Mouse (Mus musculus) embryonic facial prominence, embryonic 12.5 days (tissue): ENCODE measurements around the gene Sdhaf4. TPM values are rescaled to one million over a fixed set of nuclear protein-coding genes. Genes with fewer than 3 reads are reported as not detected.
"Not testable (repeated sequence)": the region's sequence is repeated elsewhere in the genome, so short reads cannot be mapped to it uniquely, and the experiment has no call there.

Source experiments
- ATAC-seq: fragments of 200-750 bp; cut with Nextera tagmentation; 2 replicates; pipeline ENCODE4 v1.8.0; 2017; ENCODE audit not compliant: insufficient number of reproducible peaks, insufficient read depth, low FRiP score, low TSS enrichment
- H3K27ac ChIP-seq: fragments of 300-500 bp; sonication (generic); 2 replicates; pipeline ENCODE4 v1.5.1; 2016; ENCODE audit warnings: mild to moderate bottlenecking
- H3K27me3 ChIP-seq: fragments of 300-500 bp; sonication (generic); 2 replicates; pipeline ENCODE4 v1.6.1; 2016; ENCODE audit warnings: mild to moderate bottlenecking, moderate library complexity
- H3K36me3 ChIP-seq: fragments of 300-500 bp; sonication (generic); 2 replicates; pipeline ENCODE4 v1.6.1; 2016; ENCODE audit warnings: mild to moderate bottlenecking
- H3K4me1 ChIP-seq: fragments of 300-500 bp; sonication (generic); 2 replicates; pipeline ENCODE4 v1.6.1; 2016
- H3K4me2 ChIP-seq: fragments of 300-500 bp; sonication (generic); replicated peaks from 2 replicates; pipeline ENCODE4 v1.6.1; 2016; ENCODE audit warnings: mild to moderate bottlenecking, moderate library complexity
- H3K4me3 ChIP-seq: fragments of 300-500 bp; sonication (generic); 2 replicates; pipeline ENCODE4 v1.5.1; 2016; ENCODE audit warnings: mild to moderate bottlenecking
- H3K9ac ChIP-seq: fragments of 300-500 bp; sonication (generic); 2 replicates; pipeline ENCODE4 v1.6.1; 2016; ENCODE audit warnings: mild to moderate bottlenecking, moderate library complexity
- H3K9me3 ChIP-seq: fragments of 300-500 bp; sonication (generic); 2 replicates; pipeline ENCODE4 v1.6.1; 2016; ENCODE audit warnings: mild to moderate bottlenecking, moderate library complexity
- WGBS: fragments of 180-500 bp; shearing (Covaris S2); methylation state at CpG from one replicate; pipeline ENCODE4 v1.1.7; 2016; 5-methylcytosine and 5-hydroxymethylcytosine counted together
- polyA plus RNA-seq: library from polyadenylated mRNA; unstranded; fragments of >200 nt; fragmentation: Nextera tagmentation; extraction: Ambion mirVana; gene quantifications from 2 replicates; pipeline ENCODE4 v1.2.1, GENCODE M21; 2016

Gene Sdhaf4
- polyA plus RNA-seq, 1 experiment from 2014 or later = 105 TPM

DNA sequence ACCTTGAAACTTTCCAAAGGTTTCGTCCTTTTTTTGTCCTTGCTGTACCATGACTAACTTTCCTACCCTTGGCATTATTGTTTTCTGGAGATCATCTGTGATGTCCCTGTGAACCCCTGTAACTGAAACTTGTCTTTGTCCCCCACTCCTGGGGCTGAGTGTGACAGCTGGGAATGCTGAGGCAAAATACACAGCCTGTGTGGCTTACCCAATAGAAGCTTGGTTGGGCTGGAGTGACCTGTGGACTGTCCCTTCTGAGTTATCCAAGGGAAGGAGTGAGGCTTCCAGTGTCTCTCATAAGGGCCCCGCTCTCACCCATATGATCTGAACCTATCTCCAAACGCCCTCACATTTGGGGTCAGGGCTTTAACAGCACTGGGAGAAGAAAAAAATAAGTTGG is 8.0 kb downstream of the Sdhaf4 start:
- WGBS = 81% methylated on average over 3 of the region's 3 CpGs
- ATAC-seq = no peak

DNA sequence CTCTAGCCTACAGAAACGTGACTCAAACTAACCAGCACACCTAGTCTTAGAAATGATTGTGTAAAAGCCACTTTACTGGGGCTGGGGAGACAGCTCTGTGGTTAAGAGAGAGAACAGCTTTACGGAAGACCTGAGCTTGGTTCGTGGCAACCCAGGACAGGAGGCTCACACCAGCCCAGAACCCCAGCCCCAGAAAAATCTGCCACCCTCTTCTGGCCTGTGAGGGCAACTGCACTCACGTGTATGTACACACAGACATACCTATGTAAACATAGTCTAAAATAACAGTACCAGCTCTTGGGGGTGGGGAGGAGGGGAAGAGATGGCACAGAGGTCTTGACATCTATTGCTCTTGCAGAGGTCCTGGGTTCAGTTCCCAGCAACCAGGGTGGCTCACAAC is 10.0 kb downstream of the Sdhaf4 start:
- Histone ChIP-seq H3K9me3 (no peaks in the 10 kb centered on the region), H3K36me3 (peaks cover 9% of the 10 kb centered on the region; the same call in 1 of the 2 replicates), H3K27me3 (no peaks in the 10 kb centered on the region), H3K27ac (no peak overlapping the region), H3K4me3 (no peak overlapping the region), H3K9ac (no peak overlapping the region), H3K4me1 (no peaks in the 10 kb centered on the region), H3K4me2 (no peak overlapping the region)
- ATAC-seq = no peak
- WGBS = 84% methylated on average over 4 of the region's 4 CpGs

More for the DNA sequence above, 8.0 kb downstream of the Sdhaf4 start:
- Histone ChIP-seq H3K9me3 (no peaks in the 10 kb centered on the region), H3K27me3 (no peaks in the 10 kb centered on the region), H3K36me3 (peaks cover 16% of the 10 kb centered on the region), H3K4me1 (no peaks in the 10 kb centered on the region), H3K4me3 (no peak overlapping the region), H3K27ac (no peak overlapping the region), H3K9ac (no peak overlapping the region), H3K4me2 (no peak overlapping the region)

DNA sequence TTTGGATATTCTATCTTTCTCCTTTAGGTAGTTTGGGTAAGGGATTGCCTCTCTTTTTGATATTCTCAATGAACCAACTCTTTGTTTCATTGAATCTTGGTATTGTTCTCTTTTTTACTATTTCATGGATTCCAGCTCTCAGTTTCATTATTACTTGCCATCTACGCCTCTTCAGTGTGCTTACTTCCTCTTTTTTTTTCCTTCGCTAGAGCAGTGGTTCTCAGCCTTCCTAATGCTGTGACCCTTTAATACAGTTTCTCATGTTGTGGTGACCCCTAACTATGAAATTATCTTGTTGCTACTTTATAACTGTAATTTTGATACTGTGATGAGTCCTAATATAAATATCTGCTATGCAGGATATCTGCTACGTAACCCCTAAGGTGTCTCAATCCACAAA is 22.3 kb downstream of the Sdhaf4 start:
- H3K4me1 ChIP-seq = no peaks in the 10 kb centered on the region
- H3K4me3 ChIP-seq = no peak overlapping the region
- H3K9ac ChIP-seq = no peak overlapping the region
- 85% methylated on average over 3 of the region's 3 CpGs for WGBS
- H3K4me2 ChIP-seq = no peak overlapping the region
- no peaks in the 10 kb centered on the region for H3K36me3 ChIP-seq
- no peak overlapping the region for H3K27ac ChIP-seq
- no peaks in the 10 kb centered on the region for H3K9me3 ChIP-seq
- H3K27me3 ChIP-seq = no peaks in the 10 kb centered on the region
- no peak for ATAC-seq

DNA sequence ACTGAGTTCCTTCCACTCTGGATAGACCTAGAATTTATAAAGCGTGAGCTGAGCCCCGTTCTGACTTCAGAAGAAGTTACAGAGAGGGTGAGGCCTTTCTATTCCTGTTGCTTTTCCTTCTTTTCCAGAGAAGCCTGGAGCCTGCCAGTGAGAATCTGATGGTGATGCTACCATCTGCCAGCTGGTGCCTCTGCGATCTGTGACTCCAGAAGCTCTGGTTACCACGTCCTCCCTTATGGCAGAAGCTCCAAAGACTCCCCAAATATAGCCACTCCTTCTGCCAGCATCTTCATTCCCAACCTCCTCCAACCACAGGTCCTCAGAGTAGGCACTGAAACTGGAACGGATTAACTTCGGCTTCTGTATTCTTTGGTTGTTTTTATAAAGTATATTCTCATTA is 27.2 kb downstream of the Sdhaf4 start:
- WGBS = 85% methylated on average over 6 of the region's 6 CpGs
- Histone ChIP-seq H3K4me3 (no peak overlapping the region), H3K9me3 (no peaks in the 10 kb centered on the region), H3K27ac (no peak overlapping the region), H3K4me1 (no peaks in the 10 kb centered on the region), H3K4me2 (no peak overlapping the region), H3K36me3 (no peaks in the 10 kb centered on the region), H3K27me3 (no peaks in the 10 kb centered on the region), H3K9ac (no peak overlapping the region)
- no peak for ATAC-seq

DNA sequence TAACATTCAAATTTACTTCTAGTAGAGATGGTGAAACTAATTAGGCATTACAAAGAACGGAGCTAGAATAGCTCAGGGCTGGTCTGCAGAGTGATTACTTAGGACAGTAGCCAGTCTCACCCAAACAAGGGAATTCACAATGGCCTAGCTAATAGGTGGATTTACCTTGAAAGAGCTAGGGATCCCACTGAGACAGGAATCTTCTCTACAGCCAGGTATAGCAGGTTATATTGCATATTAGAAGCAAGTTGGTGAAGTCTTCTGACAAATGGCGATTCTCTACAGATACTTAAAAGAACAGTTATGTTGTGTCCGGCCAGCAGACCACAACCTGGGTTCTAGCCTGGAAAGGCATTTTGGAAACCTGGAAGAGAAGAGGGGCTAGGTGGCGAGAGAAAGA is 34.3 kb downstream of the Sdhaf4 start:
- H3K27ac ChIP-seq, ATAC-seq, H3K27me3 ChIP-seq, H3K9ac ChIP-seq, H3K4me2 ChIP-seq, H3K36me3 ChIP-seq, H3K9me3 ChIP-seq, H3K4me3 ChIP-seq, H3K4me1 ChIP-seq: not testable (repeated sequence)
- 89% methylated on average over 4 of the region's 4 CpGs for WGBS

DNA sequence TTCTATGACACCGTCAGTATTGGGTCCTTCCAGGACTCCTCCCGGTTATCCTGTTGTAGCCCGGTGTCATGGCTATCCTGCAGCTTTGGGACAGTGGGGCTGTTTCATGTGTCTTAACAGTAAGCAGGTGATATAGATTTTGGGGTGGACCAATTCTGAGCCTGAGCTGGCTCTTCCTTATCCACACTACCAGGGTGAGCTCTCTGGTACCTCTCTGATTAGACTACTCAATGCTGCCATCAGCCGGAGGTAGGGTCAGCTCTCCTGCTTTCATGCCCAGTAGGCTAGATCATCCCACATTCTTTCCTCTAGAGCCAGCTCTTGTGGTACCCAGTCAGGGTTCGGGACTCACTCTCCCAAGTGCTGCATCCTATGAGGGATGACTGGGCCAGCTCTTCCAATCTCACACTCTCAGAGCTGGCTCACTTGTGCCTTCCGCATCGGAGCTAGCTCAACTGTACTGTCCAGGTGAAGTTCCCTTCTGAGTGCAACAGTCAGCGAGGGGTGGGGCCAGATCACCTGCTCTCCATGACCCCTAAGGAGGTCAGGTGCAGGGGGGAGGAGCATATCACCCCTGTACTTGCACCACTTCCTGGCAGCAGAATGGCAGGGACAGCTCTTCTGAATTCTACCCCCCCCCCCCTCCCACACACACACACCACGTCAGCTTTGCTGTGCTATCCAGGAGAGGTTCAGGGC is 37.3 kb downstream of the Sdhaf4 start:
- Histone ChIP-seq H3K4me2 (no peak overlapping the region), H3K27me3 (no peaks in the 10 kb centered on the region), H3K4me3 (no peak overlapping the region), H3K27ac (no peak overlapping the region), H3K9ac (no peak overlapping the region), H3K9me3 (no peaks in the 10 kb centered on the region), H3K4me1 (no peaks in the 10 kb centered on the region), H3K36me3 (no peaks in the 10 kb centered on the region)
- 81% methylated on average over 9 of the region's 9 CpGs for WGBS
- ATAC-seq = no peak

DNA sequence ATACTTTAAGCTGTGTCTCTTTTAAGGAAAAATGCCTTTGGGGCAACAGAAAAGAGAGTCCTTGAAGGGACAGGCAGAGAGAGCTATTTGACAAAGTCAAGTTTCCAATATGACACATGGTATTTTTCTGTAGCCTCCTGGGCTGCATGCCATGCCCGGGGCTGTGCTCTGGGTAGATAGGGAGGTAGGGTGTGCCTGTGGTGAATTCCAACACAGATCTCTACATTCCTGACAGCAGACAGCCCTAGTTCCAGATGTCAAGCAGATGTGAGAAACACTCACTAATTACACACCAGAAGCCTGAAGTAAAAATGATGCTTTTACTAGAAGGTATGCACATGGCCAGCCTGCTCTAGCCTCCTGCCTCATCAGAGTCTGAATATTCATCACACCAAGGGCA is 39.2 kb downstream of the Sdhaf4 start:
- WGBS = 30% methylated on average over 1 of the region's 1 CpGs
- ATAC-seq = no peak
- no peak overlapping the region for H3K4me3 ChIP-seq
- H3K9me3 ChIP-seq = no peaks in the 10 kb centered on the region
- H3K4me1 ChIP-seq = no peaks in the 10 kb centered on the region
- no peak overlapping the region for H3K4me2 ChIP-seq
- no peaks in the 10 kb centered on the region for H3K27me3 ChIP-seq
- no peaks in the 10 kb centered on the region for H3K36me3 ChIP-seq
- H3K27ac ChIP-seq = no peak overlapping the region
- H3K9ac ChIP-seq = no peak overlapping the region

DNA sequence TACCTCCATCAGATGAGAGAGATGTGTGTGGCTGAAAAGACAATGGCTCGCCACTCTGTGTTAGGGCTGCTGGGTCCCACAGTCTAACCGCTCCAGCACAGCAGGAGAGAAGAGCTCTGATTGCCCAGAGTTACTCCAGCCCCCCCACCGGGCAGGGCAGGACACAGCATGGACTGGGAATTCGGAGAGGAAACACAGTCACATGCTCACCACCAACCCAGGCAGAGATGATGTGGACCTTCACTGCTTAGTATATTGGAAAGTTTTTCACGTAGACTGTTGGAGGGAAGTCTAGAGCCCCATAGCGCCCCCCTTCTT is 46.1 kb downstream of the Sdhaf4 start:
- no peak overlapping the region for H3K27ac ChIP-seq

DNA sequence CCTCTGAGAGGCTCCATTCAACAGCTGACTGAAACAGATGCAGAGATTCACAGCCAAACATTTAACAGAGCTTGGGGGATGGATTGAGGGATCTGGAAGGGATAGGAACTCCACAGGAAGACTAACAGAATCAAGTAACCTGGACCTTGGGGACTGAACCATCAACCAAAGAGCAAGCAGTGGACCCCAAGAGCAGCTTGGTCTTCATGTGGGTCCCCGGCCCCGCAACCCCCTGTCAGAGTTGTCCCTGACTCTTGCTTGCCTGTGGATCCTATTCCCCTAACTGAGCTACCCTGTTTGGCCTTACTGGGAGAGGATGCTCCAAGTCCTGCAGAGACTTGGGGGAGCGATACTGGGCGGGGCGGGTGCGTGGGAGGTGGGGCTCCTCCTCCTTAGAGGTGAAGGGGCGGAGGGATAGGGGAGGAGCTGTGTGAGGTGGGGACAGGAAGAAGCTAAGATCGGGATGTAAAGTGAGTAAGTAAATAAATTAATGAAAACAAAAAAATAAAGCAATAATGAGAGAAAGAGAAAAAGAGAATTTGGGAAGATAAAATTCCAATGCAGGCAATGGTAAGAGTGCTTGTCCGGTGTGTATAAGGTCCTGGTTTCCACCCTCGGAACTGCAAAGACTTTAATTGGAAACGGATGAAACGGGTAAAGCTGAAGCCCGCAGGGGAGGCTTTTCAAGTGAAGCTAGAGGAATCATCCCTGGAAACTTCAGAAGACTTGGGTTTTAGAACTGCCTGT is 46.6 kb downstream of the Sdhaf4 start:
- Histone ChIP-seq H3K4me1 (0 out of 2 replicates have a peak, but pooled peaks cover 4% of the 10 kb centered on the region), H3K27me3 (no peaks in the 10 kb centered on the region), H3K9me3 (no peaks in the 10 kb centered on the region), H3K9ac (peak overlapping the region; percentile 8; the same call in 1 of the 2 replicates), H3K36me3 (no peaks in the 10 kb centered on the region), H3K4me2 (peak overlapping the region; percentile 43), H3K27ac (no peak overlapping the region), H3K4me3 (peak overlapping the region; percentile 29)
- peak; percentile 47; the same call in 1 of the 2 replicates for ATAC-seq
- WGBS = 12% methylated on average over 13 of the region's 13 CpGs

More for the DNA sequence above, 46.1 kb downstream of the Sdhaf4 start:
- Histone ChIP-seq H3K4me2 (peak overlapping the region; percentile 43), H3K9ac (peak overlapping the region; percentile 8; the same call in 1 of the 2 replicates), H3K36me3 (no peaks in the 10 kb centered on the region), H3K27me3 (no peaks in the 10 kb centered on the region), H3K9me3 (no peaks in the 10 kb centered on the region), H3K4me3 (peak overlapping the region; percentile 29), H3K4me1 (0 out of 2 replicates have a peak, but pooled peaks cover 4% of the 10 kb centered on the region)
- peak; percentile 60; the same call in 1 of the 2 replicates for ATAC-seq
- WGBS = 7% methylated on average over 6 of the region's 6 CpGs

DNA sequence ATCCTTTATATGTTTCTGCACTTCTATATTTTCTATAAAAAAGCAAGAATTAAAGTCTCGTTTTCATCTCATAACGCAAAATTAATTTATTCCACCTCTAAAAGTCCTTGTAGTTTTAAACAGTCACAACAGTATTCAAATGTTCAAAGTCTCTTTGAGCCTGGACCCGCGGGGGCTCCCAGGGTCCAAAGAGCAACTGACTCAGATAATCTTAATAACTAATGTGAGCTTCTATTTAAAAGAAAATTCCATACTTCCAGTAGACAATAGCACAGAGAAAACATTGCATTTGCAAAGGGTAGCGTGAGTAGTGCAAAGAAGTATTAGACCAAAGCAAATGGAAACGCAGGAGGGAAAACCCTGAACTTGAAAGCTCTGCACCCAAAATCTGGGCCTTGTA is 47.4 kb downstream of the Sdhaf4 start:
- 0 out of 2 replicates have a peak, but pooled peaks cover 4% of the 10 kb centered on the region for H3K4me1 ChIP-seq
- no peaks in the 10 kb centered on the region for H3K27me3 ChIP-seq
- no peak for ATAC-seq
- no peak overlapping the region for H3K27ac ChIP-seq
- no peak overlapping the region for H3K4me2 ChIP-seq
- no peak overlapping the region for H3K4me3 ChIP-seq
- WGBS = 93% methylated on average over 6 of the region's 6 CpGs
- H3K9me3 ChIP-seq = no peaks in the 10 kb centered on the region
- H3K9ac ChIP-seq = no peak overlapping the region
- no peaks in the 10 kb centered on the region for H3K36me3 ChIP-seq

DNA sequence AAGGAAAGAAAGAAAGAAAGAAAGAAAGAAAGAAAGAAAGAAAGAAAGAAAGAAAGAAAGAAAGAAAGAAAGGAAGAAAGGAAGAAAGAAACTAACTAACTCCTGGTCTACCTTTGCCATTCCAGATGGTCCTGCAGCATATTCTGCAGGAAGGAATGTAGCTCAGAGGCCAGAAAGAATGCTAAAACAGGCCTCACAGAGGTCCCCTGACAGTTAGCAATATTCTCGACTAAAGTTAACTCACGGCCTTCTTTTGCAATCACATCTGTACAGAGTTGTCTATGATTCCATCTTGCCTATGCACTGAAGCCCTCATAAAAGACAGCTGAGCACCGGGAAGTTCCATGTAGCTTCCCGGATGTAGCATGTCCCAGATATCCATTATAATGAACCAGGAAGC is 49.9 kb downstream of the Sdhaf4 start:
- Histone ChIP-seq H3K4me1 (0 out of 2 replicates have a peak, but pooled peaks cover 4% of the 10 kb centered on the region), H3K27ac (no peak overlapping the region), H3K4me3 (no peak overlapping the region), H3K36me3 (no peaks in the 10 kb centered on the region), H3K9me3 (no peaks in the 10 kb centered on the region), H3K4me2 (no peak overlapping the region), H3K27me3 (no peaks in the 10 kb centered on the region), H3K9ac (no peak overlapping the region)
- no peak for ATAC-seq
- WGBS = 88% methylated on average over 4 of the region's 4 CpGs

DNA sequence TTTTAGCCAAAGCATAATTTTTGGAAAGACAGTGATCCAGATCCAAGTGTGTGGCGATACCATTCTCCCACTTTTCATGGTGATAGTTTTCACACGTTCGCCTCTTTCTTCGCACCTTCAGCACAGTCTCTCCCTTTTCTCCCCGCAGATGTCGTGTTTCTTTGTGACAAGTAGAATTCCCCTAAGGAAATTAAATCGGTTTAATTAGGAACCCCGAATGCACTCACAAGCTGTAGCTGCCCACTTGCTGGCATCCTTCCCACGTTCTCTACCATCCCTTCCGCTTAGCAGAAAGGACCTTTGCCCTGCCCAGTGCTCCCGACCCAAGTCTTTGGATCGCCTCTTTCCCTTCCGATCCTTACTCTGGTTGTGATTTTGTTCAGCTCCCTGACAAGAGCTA is 51.5 kb downstream of the Sdhaf4 start:
- WGBS = 94% methylated on average over 13 of the region's 13 CpGs
- H3K27ac ChIP-seq = no peak overlapping the region
- H3K4me1 ChIP-seq = no peaks in the 10 kb centered on the region
- H3K36me3 ChIP-seq = no peaks in the 10 kb centered on the region
- H3K4me2 ChIP-seq = no peak overlapping the region
- no peak for ATAC-seq
- H3K9ac ChIP-seq = no peak overlapping the region
- H3K4me3 ChIP-seq = no peak overlapping the region
- no peaks in the 10 kb centered on the region for H3K9me3 ChIP-seq
- H3K27me3 ChIP-seq = no peaks in the 10 kb centered on the region
